Mouse (Mus musculus): ENCODE measurements at regions not wholly inside any gene's neighbourhood (a gene's known extent, or its start where the extent isn't known, plus 50 kb on each side); places are given as distances from the start of the nearest gene placed in this dataset.

DNA sequence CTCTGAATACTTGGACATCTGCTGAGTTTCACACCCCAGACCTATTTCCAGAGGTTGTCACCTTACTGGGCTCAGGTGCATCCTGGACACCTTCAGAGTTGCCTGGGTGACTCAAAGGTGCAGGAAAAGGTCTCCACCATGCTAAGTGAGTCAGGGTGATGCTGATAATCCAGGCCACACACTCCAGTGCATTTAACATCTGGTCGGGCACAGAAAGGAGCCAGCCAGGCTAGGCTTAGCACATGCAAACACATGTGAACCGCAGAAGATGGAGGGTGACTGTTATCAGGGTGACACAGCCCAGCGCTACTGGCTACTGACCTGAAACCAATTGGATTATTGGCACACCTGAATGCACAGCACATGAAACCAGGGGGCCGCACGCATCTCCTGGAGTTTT is 255.9 kb downstream of the 4933412E24Rik start:
- TF ChIP-seq CTCF (IDR thresholded peaks at IDR 0.05; ENCODE audit: low read depth, low read length), result no peak
- TF ChIP-seq POLR2A (IDR thresholded peaks at IDR 0.05; ENCODE audit: extremely low read depth, insufficient read depth, low read length), result no peak

Data from liver, adult 2 months (tissue).